Mouse (Mus musculus) fibroblast of lung, adult 2 months (primary cell): ENCODE measurements around the gene Vwa3a.
A peak's percentile ranks its signal among the peaks of the same experiment; 100 is the strongest.

ENCODE experiments used
- DNase-seq: peaks from one replicate; pipeline ENCODE4 v3.0.0-alpha.2; 2011; ENCODE audit warnings: low read depth

The Vwa3a gene

DNA sequence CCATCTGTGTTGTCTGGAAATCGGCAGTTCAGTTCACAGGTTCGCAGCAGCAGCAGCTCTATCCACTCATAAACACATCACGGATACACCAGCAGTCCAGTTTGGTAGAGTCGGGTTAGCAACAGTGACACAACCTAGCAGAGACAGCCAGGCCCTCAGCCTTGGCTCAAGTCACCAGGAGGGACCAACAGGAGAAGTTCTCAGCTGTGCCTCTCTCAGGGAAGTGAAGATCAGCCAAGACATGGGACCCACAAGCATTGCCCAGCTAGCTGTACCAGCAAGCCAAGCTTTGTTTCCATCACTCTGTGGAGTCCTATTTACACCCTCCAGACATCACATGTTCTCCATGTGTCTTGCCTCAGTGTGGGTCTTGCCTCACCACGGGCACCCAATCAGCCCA, 7.7 kb downstream of the Vwa3a start:
- DNase-seq = no peak

DNA sequence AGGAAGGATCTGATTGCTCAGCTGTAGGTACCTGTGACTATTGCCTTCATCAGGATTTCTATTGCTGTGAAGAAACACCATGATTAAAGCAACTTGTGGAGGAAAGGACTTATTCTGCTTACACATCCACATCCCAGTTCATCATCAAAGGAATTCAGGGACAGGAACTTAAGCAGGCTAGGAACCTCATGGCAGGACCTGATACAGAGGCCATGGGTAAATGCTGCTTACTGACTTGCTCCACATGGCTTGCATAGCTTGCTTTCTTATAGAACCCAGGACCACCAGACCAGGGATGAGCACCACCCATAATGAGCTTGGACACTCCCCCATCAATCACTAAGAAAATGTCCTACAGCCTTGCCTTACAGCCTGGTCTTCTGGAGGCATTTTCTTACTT, 9.4 kb downstream of the Vwa3a start:
- DNase-seq = no peak

DNA sequence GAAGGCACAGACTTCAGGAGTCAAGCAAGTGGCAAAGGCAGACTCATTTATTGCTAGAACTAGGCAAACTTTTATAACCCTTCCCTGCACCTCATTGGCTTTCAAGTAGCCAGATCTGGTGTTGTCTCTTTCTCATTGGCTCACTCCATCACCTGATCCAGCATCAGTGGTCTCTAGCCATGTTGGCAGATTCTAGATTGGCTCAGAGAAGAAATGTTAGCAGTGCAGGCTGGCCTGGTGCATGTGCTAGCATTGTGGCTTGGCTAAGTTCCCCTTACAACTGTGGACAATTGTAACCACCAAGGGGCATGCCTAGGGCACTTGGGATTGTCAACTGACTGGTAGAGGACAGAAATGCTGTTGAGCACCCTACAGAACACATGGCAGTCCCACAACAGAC, 12.2 kb downstream of the Vwa3a start:
- no peak for DNase-seq

GRCm38 (mm10) chr7:120751906-120752305, 12.8 kb downstream of the Vwa3a start:
- DNase-seq = peak; percentile 51

DNA sequence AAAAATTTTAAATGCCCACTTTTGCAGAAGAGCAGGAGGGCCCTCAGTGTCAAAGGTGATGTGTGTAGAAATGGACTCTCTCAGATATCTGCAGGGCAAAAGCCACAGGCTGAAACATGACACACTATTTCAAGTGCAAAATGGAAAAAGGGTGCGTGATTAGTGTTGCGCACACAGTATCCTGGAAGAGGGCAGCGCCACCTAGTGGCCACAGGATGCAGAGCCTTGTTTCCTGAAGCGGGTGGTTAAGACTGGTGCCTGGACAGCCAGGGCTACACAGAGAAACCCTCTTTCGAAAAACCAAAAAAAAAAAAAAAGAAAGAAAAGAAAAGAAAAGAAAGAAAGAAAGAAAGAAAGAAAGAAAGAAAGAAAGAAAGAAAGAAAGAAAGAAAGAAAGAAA, 15.6 kb downstream of the Vwa3a start:
- peak; percentile 54 for DNase-seq

DNA sequence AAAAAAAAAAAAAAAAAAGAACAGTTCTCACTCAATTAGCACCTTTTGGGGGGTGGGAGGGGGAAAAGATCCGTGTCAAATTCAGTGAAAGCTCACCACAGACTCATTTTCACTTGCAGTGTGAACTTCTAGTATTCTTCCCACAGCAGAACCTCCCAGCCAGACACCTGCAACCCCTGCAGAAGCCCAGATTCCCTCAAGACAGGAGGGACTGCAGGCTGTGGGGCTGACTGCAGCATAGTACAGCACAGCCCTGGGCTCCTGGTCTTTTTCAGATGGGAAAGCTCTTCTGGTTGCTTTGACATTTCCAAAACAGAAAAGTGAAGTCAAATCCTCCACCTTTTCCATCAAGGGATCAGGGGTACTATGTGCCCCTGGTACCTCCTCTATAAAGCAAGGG, 28.3 kb downstream of the Vwa3a start:
- DNase-seq = no peak

GRCm38 (mm10) chr7:120771389-120771788, 32.3 kb downstream of the Vwa3a start:
- DNase-seq = no peak

DNA sequence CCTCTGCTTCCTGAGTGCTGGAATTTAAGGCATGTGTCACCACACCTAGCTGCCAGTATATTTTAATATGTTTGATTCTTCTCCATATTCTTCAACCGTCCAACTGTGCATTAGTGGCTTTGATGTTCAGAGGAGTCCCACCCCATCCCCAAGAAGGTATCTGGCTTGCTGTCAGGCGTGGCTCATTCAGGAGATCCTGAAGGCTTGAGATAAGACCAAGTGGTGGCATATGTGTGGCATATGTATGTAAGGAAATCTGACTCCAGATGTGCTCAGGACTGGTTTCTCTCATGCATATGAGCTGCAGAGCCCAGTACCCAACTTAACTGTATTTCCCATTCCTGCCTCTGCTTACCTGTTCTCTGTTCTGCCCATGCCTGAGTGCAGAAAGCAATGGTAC, 38.9 kb downstream of the Vwa3a start:
- no peak for DNase-seq

GRCm38 (mm10) chr7:120795544-120795943, 56.4 kb downstream of the Vwa3a start:
- DNase-seq = no peak

- no peak for DNase-seq
These were observed 57.3 kb downstream of the Vwa3a start for GRCm38 (mm10) chr7:120796369-120796768.

- DNase-seq = no peak
These were observed 64.2 kb downstream of the Vwa3a start for GRCm38 (mm10) chr7:120803268-120803667.

DNA sequence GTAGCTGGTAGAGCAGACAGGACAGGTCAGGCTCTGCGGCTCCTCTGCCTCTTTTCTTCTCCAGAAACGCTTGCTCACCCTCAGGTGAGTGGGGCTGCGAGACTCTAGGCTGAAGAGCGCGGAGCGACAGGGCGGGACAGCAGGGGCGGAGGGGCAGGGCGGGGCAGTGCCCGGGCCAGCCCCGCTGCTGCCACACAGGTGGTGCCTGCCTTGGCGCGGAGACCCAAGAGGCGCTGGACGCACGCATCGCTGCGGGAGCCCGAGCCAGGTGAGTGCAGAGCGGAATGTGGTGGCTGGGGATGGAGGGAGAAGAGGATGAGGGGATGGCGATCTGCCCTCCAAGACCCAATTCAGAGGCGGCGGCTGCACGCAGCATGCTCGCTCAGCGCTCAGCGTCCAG, 70.6 kb downstream of the Vwa3a start:
- no peak for DNase-seq

DNA sequence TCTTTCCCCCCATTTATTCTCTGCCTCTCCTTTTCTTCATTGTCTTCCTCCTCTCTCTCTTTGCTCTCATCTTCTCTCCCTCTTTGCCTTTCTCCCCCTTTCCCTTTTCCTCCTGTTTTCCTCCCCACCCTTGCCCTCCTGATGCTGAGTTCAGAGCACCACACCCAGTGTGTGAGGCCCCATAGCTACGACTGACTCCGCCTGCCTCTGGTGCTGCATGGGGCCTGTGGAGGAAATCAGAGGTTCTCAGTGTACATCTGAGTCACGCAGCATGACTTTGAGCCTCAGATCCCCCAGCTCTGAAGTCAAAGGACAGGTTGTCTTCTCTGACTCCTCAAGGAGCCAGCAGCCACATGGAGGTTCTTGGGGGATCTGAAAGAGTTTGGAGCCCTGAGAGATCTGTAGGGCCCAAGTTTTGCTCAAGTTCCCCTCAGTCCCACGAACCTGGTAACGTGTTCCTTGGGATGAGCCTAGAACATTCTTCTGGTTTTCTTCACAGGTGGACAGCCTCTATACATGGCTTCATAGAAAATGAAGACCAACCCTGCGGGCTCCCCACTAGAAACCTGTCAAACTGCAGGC, 72.8 kb downstream of the Vwa3a start, which contains the start of gene Gm5737:
Gene Gm5737 (plus strand): TSS at position 532 of the 582 bp plus-strand sequence.
- DNase-seq = no peak

DNA sequence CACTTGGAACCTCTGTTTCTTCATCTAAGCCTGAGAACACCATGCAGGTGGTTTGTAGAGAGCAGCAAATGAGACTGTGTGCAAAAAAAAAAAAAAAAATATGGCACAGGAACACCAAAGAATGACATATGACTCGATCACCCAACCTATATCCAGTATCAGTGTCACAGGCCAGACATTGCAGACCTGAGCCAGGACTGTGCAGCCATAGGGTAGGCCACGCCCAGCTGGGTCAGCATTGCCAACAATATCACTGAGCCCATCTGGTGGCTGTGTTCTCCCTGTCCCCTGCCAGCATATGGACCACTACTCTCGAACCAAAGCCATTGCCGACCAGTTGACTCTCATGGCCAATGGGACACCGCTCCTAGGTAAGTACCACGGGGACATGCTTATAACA, 78.4 kb downstream of the Vwa3a start:
- no peak for DNase-seq

DNA sequence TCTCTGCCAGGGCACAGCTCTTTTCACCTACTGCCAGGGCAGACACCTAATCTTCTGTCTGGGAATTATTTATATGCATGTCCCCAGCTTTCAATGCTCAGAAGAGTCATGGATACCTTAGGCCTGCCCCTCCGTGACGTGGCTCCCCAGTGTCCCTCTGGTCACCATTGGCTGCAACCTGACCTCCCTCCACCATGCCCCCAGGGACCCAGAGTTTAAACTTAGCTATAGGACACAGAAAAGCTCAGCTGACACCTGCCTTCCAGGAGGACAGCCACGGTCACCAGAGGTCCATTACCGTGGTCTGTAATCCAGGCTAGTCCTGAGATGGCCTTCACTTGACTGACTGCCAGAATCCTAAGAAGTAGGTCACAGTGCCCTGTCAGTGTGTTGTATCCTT, 80.3 kb downstream of the Vwa3a start:
- no peak for DNase-seq

DNA sequence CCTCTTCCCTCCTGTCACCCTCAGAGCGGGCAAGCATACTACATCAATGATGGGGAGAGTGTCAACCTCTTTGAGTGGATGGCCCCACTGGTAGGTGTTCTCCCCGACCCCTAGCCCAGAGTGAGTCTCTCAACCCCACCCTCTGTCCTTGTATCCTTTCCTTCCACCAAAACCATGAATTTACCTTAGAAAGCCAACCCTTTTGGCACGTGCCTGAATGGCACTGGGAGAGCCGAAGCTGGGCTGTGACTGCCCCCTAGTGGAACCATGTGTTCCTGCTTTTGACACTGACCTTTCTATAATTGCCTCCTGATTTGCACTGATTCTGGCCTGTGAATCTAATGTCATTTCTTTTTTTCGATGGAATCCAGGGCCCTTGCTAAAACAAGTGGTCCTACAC, 84.1 kb downstream of the Vwa3a start:
- DNase-seq = no peak

DNA sequence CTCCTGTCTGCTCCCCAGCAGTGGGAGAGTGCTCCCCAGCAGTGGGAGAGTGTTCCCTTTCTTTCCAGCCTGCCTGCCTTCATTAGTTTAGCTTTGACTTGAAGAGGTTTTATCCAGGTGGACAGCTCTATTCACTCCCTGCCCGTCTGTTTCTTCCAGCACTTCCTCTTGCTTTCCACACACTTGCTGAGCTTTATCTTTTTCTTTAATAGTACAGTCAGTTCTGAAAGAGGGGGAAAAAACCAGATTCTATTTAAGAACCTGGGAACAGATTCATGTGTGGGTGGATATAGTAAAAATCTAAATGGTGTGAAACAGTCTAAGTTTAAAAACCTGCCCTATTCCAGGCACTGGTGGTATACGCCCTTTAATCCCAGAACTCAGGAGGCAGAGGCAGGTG, 86.0 kb downstream of the Vwa3a start:
- DNase-seq = no peak

GRCm38 (mm10) chr7:120826408-120826807, 87.3 kb downstream of the Vwa3a start:
- no peak for DNase-seq

DNA sequence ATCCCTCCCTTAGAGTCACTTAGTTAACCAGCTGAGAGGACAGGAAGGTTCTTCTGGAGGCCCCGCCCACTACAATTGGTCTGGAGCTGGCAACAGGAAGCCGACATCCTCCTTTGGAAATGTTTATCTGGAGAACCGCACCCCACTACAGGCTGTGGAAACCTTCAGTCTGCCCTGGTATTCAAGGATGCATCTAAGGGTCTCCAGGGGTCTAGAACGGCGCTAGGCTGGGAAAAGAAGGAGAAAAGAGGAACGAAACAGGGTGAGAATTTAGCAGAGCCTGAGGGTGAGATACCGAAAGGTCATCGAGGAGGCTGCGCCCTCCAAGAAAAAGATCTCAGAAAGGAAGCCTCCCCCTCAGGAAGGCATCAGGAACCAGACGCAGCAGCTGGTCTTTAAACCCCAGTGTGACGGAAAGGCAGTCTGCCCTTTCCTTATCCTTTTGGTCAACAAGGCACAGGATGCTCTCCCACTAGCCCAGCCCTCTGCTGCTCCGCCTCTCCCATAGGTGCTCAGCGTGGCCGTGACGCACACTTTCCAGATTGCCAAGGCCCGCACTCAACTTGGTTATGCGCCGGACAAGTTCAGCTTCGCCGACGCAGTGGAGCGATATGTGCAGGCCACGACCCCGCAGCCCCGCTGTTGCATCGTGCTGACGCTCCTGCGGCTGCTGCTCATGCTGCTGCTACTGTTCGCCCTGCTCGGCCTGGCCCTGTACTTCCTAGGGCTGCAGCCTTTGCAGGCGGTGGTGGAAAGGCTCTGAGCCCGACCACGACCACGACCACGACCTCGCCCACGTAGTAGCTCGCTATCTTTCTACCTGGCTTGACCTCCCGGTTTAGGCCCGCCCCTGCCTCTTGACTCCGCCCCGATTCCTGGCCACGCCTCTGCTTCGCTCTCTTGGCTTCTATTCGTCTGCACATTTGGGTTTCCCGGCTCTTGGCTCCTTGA, 91.6 kb downstream of the Vwa3a start:
- DNase-seq = no peak

GRCm38 (mm10) chr7:120834426-120834825, 95.3 kb downstream of the Vwa3a start:
- no peak for DNase-seq

DNA sequence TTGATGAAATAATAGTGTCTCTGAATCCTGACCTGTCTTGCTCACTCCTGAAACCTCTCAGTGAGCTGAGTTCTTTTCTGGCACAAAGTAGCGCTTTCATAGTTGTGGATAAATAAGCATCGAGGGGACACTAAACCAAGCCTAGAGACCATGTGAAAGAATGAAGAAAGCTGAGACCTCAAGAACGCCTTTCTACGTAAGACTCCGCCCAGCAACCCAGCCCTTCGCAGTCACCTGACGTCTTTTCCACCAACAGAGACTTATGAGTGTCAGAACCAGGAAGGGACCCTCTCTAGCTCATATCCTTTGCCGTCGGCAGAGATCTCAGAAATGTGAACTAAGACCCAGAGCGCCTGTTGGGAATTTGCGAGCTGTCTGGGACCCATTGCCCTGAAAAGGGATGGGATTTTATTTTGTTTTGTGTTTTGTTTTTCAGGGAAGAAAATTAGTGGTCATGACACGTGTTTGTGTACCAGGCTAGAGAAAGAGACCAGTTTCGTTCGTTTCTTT, 95.8 kb downstream of the Vwa3a start:
- peak; percentile 81 for DNase-seq

DNA sequence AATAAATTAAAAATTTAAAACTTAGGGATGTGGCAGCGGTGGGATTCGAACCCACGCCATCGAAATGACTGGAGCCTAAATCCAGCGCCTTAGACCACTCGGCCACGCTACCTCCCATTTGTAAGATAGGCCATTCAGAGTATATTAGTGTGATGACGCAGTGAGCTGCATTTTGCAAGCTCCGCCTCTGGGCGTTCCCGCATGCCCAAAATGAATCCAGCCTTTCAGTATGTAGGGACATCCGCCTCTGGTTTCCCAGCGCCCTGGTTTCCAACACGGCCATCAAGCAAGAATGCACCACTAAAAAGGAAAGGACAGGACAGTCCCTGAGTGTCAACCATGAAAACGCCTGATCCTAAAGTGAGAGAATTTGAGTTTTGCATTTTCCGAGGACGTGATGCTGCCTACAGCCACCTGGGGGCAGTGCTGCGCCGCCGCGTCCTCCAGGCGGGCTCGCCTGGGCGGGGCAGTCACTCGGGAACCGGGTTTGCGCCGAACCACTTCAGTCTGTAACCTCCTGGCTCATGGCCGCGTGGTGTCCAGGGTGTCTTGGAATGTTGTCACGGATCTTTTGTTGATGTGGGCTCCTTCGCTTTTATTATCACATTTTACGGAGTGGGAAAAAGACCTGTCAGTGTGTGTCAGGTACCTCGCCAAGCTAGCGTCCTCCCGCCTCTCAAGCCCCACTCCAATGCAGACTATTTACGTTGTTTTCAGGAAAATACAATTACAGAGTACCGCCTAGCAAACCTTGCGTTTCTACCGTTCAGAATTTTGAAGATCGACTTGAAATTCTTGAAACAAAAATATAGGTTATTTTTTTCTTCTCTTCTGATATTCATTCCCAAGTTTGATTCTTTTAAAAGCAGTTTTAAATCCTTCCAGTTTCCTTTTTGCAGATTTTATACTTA, 96.6 kb downstream of the Vwa3a start:
- DNase-seq = peak; percentile 94
